Mouse (Mus musculus) ES-E14 (cell line): Measurements from ENCODE around the gene Abr.

Experiments
- CHD2 ChIP-seq: IDR thresholded peaks from 2 replicates; pipeline ENCODE4 v1.6.1; 2014; ENCODE audit warnings: mild to moderate bottlenecking, low read depth, low read length, inconsistent platforms
- HCFC1 ChIP-seq: IDR thresholded peaks from 2 replicates; pipeline ENCODE4 v1.6.1; 2012; ENCODE audit warnings: low read length, inconsistent platforms, borderline replicate concordance; ENCODE audit not compliant: insufficient read depth

DNA sequence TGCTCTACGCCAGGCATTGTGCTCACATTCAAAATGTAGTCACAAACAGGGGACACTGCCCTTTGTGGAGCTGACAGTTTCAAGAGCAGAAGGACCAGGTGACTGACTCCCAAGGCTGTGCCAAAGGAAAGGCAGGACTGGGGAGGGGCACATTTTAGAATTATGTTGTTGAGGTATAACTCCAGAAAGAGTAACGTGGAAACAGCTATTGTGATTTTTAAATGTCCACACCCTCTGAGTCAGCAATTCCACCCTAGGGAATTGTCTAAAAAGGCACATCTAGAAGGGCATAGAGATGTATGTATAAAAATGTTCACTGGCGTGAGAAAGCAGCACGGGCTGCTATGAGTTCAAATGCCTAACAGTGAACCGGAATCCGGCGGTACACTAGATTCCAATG lies 122.5 kb downstream of the Abr start:
- no peak for TF ChIP-seq HCFC1
- no peak for TF ChIP-seq CHD2
